In the genomic region with DNA sequence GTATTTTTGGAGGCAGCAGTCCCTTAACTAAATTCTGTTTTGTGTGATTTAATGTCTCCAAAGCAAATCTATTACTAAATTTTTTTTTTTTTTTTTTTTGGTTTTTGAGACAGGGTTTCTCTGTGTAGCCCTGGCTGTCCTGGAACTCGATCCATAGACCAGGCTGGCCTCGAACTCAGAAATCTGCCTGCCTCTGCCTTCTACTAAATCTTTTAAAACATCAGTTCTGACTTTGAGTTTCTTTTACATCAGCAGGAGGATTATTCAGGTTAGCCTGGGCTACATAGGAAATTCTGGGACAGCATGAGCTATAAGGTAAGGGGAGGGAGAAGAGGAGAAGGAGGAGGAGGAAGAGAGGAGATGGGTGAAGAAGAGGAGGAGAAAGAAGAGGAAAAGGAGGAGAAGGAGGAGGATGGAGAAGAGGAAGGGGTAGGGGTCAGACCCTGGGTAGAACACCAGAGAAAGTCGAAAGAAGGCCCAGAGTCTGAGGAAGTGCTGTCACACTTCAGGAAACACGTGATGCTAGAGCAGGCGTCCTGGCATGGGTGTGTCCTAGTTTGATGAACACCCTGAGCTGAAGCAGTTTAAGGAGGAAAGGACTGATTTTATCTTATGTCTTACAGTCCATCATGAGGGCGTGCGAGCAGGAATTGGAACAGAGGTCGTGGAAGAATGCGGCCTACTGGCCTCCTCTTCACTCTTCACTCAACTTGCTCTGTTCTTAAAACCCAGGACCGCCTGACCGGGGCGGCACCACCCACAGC, we compare ENCODE assay signal across 12 mouse cellular contexts. TPM values are rescaled to one million over a fixed set of nuclear protein-coding genes. Genes with fewer than 3 reads are reported as not detected.
DNase-seq lines count a peak whose midpoint lies in the region; ATAC-seq and TF ChIP-seq lines count a peak whose summit lies in the region.
"Had no signal": no experiment of that assay in that cellular context is flagged by ENCODE, and none has a peak within 500 bp of the region (broad histone marks: within the 10 kb centered on the region; RNA-seq: fewer than 3 reads in every experiment).

No protein-coding gene starts in this region.

- 0 out of 2 replicates have a peak, but pooled peaks have one; percentile 20 for TF ChIP-seq POLR2A in bone marrow, adult 2 months (IDR thresholded peaks at IDR 0.05; ENCODE audit: borderline replicate concordance, control insufficient read depth, low read depth, low read length)

- peaks cover 4% of the 10 kb centered on the region; the same call in 1 of the 2 replicates for H3K4me1 ChIP-seq in bone marrow, adult 2 months (ENCODE audit: control insufficient read depth, insufficient read depth, low read length)
- peaks cover 25% of the 10 kb centered on the region for H3K4me1 ChIP-seq in liver, postnatal 0 days (ENCODE audit: insufficient read depth)
- H3K4me1 ChIP-seq in forebrain, embryonic 11.5 days (replicated peaks; ENCODE audit: control insufficient read depth, insufficient read depth, low read length), result no peaks in the 10 kb centered on the region
- peaks cover 2% of the 10 kb centered on the region; the same call in 1 of the 2 replicates for H3K4me1 ChIP-seq in midbrain, embryonic 11.5 days (ENCODE audit: control insufficient read depth, insufficient read depth, low read length)

- peak; percentile 81 for ATAC-seq in liver, postnatal 0 days
- no peak for ATAC-seq in forebrain, embryonic 11.5 days (replicated peaks; ENCODE audit: low FRiP score)
- ATAC-seq in midbrain, embryonic 11.5 days (ENCODE audit: low FRiP score), result no peak
- ATAC-seq: intestine, postnatal 0 days; Patski had no signal

- H3K4me2 ChIP-seq in liver, postnatal 0 days (ENCODE audit: low read depth, low read length), result peak overlapping the region; percentile 43
- H3K4me2 ChIP-seq in forebrain, embryonic 11.5 days (ENCODE audit: low read depth, low read length, severe bottlenecking), result no peak overlapping the region
- no peak overlapping the region for H3K4me2 ChIP-seq in midbrain, embryonic 11.5 days
- H3K4me2 ChIP-seq: midbrain, embryonic 12.5 days had no signal

- H3K9ac ChIP-seq in liver, postnatal 0 days (replicated peaks), result no peak overlapping the region
- H3K9ac ChIP-seq in forebrain, embryonic 11.5 days (ENCODE audit: low read length), result no peak overlapping the region
- H3K9ac ChIP-seq in midbrain, embryonic 11.5 days (ENCODE audit: low read length), result no peak overlapping the region
- H3K9ac ChIP-seq: midbrain, embryonic 12.5 days had no signal

- WGBS in bone marrow, adult 2 months, result 50% methylated on average over 12 of the region's 12 CpGs
- 52% methylated on average over 12 of the region's 12 CpGs for WGBS in liver, postnatal 0 days (ENCODE audit: insufficient replicate concordance)
- 94% methylated on average over 12 of the region's 12 CpGs for WGBS in forebrain, embryonic 11.5 days
- WGBS in midbrain, embryonic 11.5 days, result 86% methylated on average over 12 of the region's 12 CpGs

- no peak for TF ChIP-seq EP300 in liver, postnatal 0 days (IDR thresholded peaks at IDR 0.05; ENCODE audit: low read depth)

- H3K27ac ChIP-seq in bone marrow, adult 2 months (ENCODE audit: control insufficient read depth, insufficient read depth, low read depth, low read length, poor library complexity), result peak overlapping the region; percentile 77
- H3K27ac ChIP-seq in liver, postnatal 0 days (ENCODE audit: low read depth), result peak overlapping the region; percentile 29; the same call in 1 of the 2 replicates
- no peak overlapping the region for H3K27ac ChIP-seq in forebrain, embryonic 11.5 days (ENCODE audit: low read depth, low read length)
- no peak overlapping the region for H3K27ac ChIP-seq in midbrain, embryonic 11.5 days (ENCODE audit: low read depth, low read length)
- H3K27ac ChIP-seq: midbrain, embryonic 12.5 days had no signal

- TF ChIP-seq CTCF in bone marrow, adult 2 months (IDR thresholded peaks at IDR 0.05; ENCODE audit: control insufficient read depth, insufficient read depth, low read length), result no peak
- TF ChIP-seq CTCF in liver, postnatal 0 days (IDR thresholded peaks at IDR 0.05; ENCODE audit: low read depth), result no peak

- H3K36me3 ChIP-seq in liver, postnatal 0 days (replicated peaks; ENCODE audit: insufficient read depth, low read length), result no peaks in the 10 kb centered on the region
- no peaks in the 10 kb centered on the region for H3K36me3 ChIP-seq in forebrain, embryonic 11.5 days (ENCODE audit: control insufficient read depth, insufficient read depth, low read length)
- H3K36me3 ChIP-seq in midbrain, embryonic 11.5 days (ENCODE audit: control insufficient read depth, insufficient read depth, low read length), result no peaks in the 10 kb centered on the region
- H3K36me3 ChIP-seq: midbrain, embryonic 12.5 days had no signal

- H3K9me3 ChIP-seq in liver, postnatal 0 days (ENCODE audit: low read length), result no peaks in the 10 kb centered on the region
- H3K9me3 ChIP-seq in forebrain, embryonic 11.5 days (ENCODE audit: control insufficient read depth, low read length), result no peaks in the 10 kb centered on the region
- no peaks in the 10 kb centered on the region for H3K9me3 ChIP-seq in midbrain, embryonic 11.5 days (ENCODE audit: control insufficient read depth, low read length)
- H3K9me3 ChIP-seq: midbrain, embryonic 12.5 days had no signal

- H3K4me3 ChIP-seq in bone marrow, adult 2 months (replicated peaks; ENCODE audit: control insufficient read depth, low read depth, low read length), result no peak overlapping the region
- no peak overlapping the region for H3K4me3 ChIP-seq in liver, postnatal 0 days (ENCODE audit: low read depth, low read length)
- H3K4me3 ChIP-seq in forebrain, embryonic 11.5 days (ENCODE audit: low read depth, low read length), result no peak overlapping the region
- H3K4me3 ChIP-seq in midbrain, embryonic 11.5 days (ENCODE audit: low read depth, low read length), result no peak overlapping the region
- H3K4me3 ChIP-seq: midbrain, embryonic 12.5 days had no signal

- DNase-seq in lung, postnatal 10 days, result peak; percentile 14
- no peak for DNase-seq in lung, postnatal 14 days
- DNase-seq in liver, postnatal 0 days, result peak; percentile 46
- DNase-seq in thymus, postnatal 14 days, result peak; percentile 56
- no peak for DNase-seq in forebrain, embryonic 11.5 days (ENCODE audit: low spot score)
- no peak for DNase-seq in adrenal gland, postnatal 36 days
- no peak for DNase-seq in midbrain, embryonic 11.5 days (ENCODE audit: low spot score, missing footprints)
- DNase-seq: left cerebral cortex, postnatal 4 days had no signal

- H3K27me3 ChIP-seq in liver, postnatal 0 days (ENCODE audit: insufficient read depth, low read length), result no peaks in the 10 kb centered on the region
- peaks cover 18% of the 10 kb centered on the region for H3K27me3 ChIP-seq in forebrain, embryonic 11.5 days (ENCODE audit: control insufficient read depth, insufficient read depth, low read length)
- H3K27me3 ChIP-seq in midbrain, embryonic 11.5 days (ENCODE audit: control insufficient read depth, insufficient read depth, low read length), result peaks cover 19% of the 10 kb centered on the region
- H3K27me3 ChIP-seq: Patski had no signal

RNA-seq across cellular contexts. Expression of a gene that starts 5.5 kb away (rescaled TPM):
- 45.5 and 46.8 TPM in 2 replicates for polyA plus RNA-seq in bone marrow, adult 2 months (2011; ENCODE audit: insufficient read depth, insufficient read length, low replicate concordance, missing spikeins)
- polyA plus RNA-seq in liver, postnatal 0 days (2015; fragmentation: Nextera tagmentation; extraction: Ambion mirVana), result 14.7 and 16.6 TPM in 2 replicates
- 1.5 and 1.7 TPM in 2 replicates for polyA plus RNA-seq in forebrain, embryonic 11.5 days (2014; fragmentation: Nextera tagmentation; extraction: Ambion mirVana)
- 10 to 100 TPM; 56.9 to 69.1 TPM for total RNA-seq in adrenal gland, postnatal 36 days (2021)
- 1.7 and 2.2 TPM in 2 replicates for polyA plus RNA-seq in midbrain, embryonic 11.5 days (2014; fragmentation: Nextera tagmentation; extraction: Ambion mirVana)

RNA-seq across cellular contexts. Expression of a gene that starts 21.4 kb away (rescaled TPM):
- 0.61 and 1.2 TPM in 2 replicates for polyA plus RNA-seq in bone marrow, adult 2 months (2011; ENCODE audit: insufficient read depth, insufficient read length, low replicate concordance, missing spikeins)
- polyA plus RNA-seq in liver, postnatal 0 days (2015; fragmentation: Nextera tagmentation; extraction: Ambion mirVana), result 0.11 and 0.16 TPM in 2 replicates
- 13.5 and 16.5 TPM in 2 replicates for polyA plus RNA-seq in forebrain, embryonic 11.5 days (2014; fragmentation: Nextera tagmentation; extraction: Ambion mirVana)
- total RNA-seq in adrenal gland, postnatal 36 days (2021), result 1 to 10 TPM; 3.0 to 4.1 TPM
- 10.9 and 13.9 TPM in 2 replicates for polyA plus RNA-seq in midbrain, embryonic 11.5 days (2014; fragmentation: Nextera tagmentation; extraction: Ambion mirVana)

Comparison
In these comparisons a context has a peak if more than half of its experiments do, and no peak if none do; other contexts are left out.
1. DNase-seq: peak in lung, postnatal 10 days (single experiment), liver, postnatal 0 days (single experiment) and thymus, postnatal 14 days (single experiment); none in lung, postnatal 14 days (single experiment), forebrain, embryonic 11.5 days (single experiment), adrenal gland, postnatal 36 days (0 of 2) and midbrain, embryonic 11.5 days (single experiment).
2. H3K27ac ChIP-seq: peak in bone marrow, adult 2 months (single experiment) and liver, postnatal 0 days (single experiment); none in forebrain, embryonic 11.5 days (single experiment) and midbrain, embryonic 11.5 days (single experiment).